Mouse (Mus musculus): ENCODE measurements around the gene Tox4. TPM values are rescaled to one million over a fixed set of nuclear protein-coding genes. Genes with fewer than 3 reads are reported as not detected.

Gene Tox4
- total RNA-seq, 4 experiments from 2014 or later = 58.5 to 76.8 (median 70.4) TPM

GRCm38 (mm10) chr14:52313931-52314807, 35.2 kb downstream of the Tox4 start:
- no peak for DNase-seq (ENCODE audit: low spot score in 2 of 2)

GRCm38 (mm10) chr14:52314808-52315150, 35.8 kb downstream of the Tox4 start:
- DNase-seq (ENCODE audit: low spot score in 2 of 2) = no peak

- DNase-seq (ENCODE audit: low spot score in 2 of 2) = no peak
Measured at GRCm38 (mm10) chr14:52315283-52315780, 36.4 kb downstream of the Tox4 start.

GRCm38 (mm10) chr14:52315792-52316440, 37.0 kb downstream of the Tox4 start:
- DNase-seq (ENCODE audit: low spot score in 2 of 2) = peak; percentile 59 to 65

GRCm38 (mm10) chr14:52316441-52317225, 37.7 kb downstream of the Tox4 start:
- DNase-seq (ENCODE audit: low spot score in 2 of 2) = no peak

- DNase-seq (ENCODE audit: low spot score in 2 of 2) = no peak
Measured at GRCm38 (mm10) chr14:52319361-52319760, 40.4 kb downstream of the Tox4 start.

GRCm38 (mm10) chr14:52325890-52326289, 46.9 kb downstream of the Tox4 start:
- no peak for DNase-seq (ENCODE audit: low spot score in 2 of 2)

- no peak for DNase-seq (ENCODE audit: low spot score in 2 of 2)
Measured at GRCm38 (mm10) chr14:52327375-52327901, 48.5 kb downstream of the Tox4 start.

GRCm38 (mm10) chr14:52327910-52328812, 49.2 kb downstream of the Tox4 start, which contains the start of gene Sall2:
Gene Sall2, minus strand, starts transcription at chr14:52328762.
- no peak for DNase-seq (ENCODE audit: low spot score in 2 of 2)

GRCm38 (mm10) chr14:52331069-52331750, 52.3 kb downstream of the Tox4 start:
- no peak for DNase-seq (ENCODE audit: low spot score in 2 of 2)

GRCm38 (mm10) chr14:52332171-52332570, 53.2 kb downstream of the Tox4 start:
- no peak for DNase-seq (ENCODE audit: low spot score in 2 of 2)

- peak; percentile 50 to 71 for DNase-seq (ENCODE audit: low spot score in 2 of 2)
Measured at GRCm38 (mm10) chr14:52338751-52339511, 60.0 kb downstream of the Tox4 start.

GRCm38 (mm10) chr14:52339512-52339852, 60.5 kb downstream of the Tox4 start:
- no peak for DNase-seq (ENCODE audit: low spot score in 2 of 2)

Other genes starting within 250 kb of the Tox4 start
- not detected for gene Olfr221, start 236.7 kb upstream of the Tox4 start, total RNA-seq (2022)
- gene Hnrnpc, start 175.1 kb upstream of the Tox4 start, total RNA-seq (2022) = 100 to 1,000 TPM; 197 to 271 (median 244) TPM
- gene Rpgrip1, start 168.4 kb upstream of the Tox4 start, total RNA-seq (2022) = 1 to 10 TPM; 1.3 to 3.4 (median 1.7) TPM
- gene Supt16, start 81.7 kb upstream of the Tox4 start, total RNA-seq (2022) = 10 to 100 TPM; 50.4 to 56.5 (median 55.9) TPM
- 100 to 1,000 TPM in 3 of 4 experiments, 10 to 100 TPM in 1; 94.4 to 117 (median 110) TPM for gene Chd8, start 21.4 kb upstream of the Tox4 start, total RNA-seq (2022)
- 10 to 100 TPM; 33.2 to 41.8 (median 37.8) TPM for gene Rab2b, start 399 bp downstream of the Tox4 start, total RNA-seq (2022)
- 10 to 100 TPM; 35.5 to 54.7 (median 43.9) TPM for gene Mettl3, start 26.0 kb downstream of the Tox4 start, total RNA-seq (2022)
- 10 to 100 TPM; 44.9 to 46.8 (median 45.8) TPM for gene Sall2, start 49.6 kb downstream of the Tox4 start, total RNA-seq (2022)
- not detected for gene Olfr1513, start 77.3 kb downstream of the Tox4 start, total RNA-seq (2022)
- not detected for gene Olfr1512, start 100.0 kb downstream of the Tox4 start, total RNA-seq (2022)
- not detected for gene Olfr1511, start 118.2 kb downstream of the Tox4 start, total RNA-seq (2022)
- gene Olfr1510, start 135.2 kb downstream of the Tox4 start, total RNA-seq (2022) = not detected
- not detected for gene Olfr1509, start 163.8 kb downstream of the Tox4 start, total RNA-seq (2022)
- gene Olfr1508, start 188.3 kb downstream of the Tox4 start, total RNA-seq (2022) = not detected
- gene Olfr1507, start 216.6 kb downstream of the Tox4 start, total RNA-seq (2022) = not detected